Mouse (Mus musculus) MEL-GATA-1-ER (cell line): ENCODE data around the gene Myo3b.
"Not testable (repeated sequence)": the region's sequence is repeated elsewhere in the genome, so short reads cannot be mapped to it uniquely, and the experiment has no call there.

Experiments
- DNase-seq: peaks from one replicate; pipeline ENCODE4 v3.0.0-alpha.2; 2012; ENCODE audit warnings: low read depth; ENCODE audit errors: extremely low read depth

Gene Myo3b

DNA sequence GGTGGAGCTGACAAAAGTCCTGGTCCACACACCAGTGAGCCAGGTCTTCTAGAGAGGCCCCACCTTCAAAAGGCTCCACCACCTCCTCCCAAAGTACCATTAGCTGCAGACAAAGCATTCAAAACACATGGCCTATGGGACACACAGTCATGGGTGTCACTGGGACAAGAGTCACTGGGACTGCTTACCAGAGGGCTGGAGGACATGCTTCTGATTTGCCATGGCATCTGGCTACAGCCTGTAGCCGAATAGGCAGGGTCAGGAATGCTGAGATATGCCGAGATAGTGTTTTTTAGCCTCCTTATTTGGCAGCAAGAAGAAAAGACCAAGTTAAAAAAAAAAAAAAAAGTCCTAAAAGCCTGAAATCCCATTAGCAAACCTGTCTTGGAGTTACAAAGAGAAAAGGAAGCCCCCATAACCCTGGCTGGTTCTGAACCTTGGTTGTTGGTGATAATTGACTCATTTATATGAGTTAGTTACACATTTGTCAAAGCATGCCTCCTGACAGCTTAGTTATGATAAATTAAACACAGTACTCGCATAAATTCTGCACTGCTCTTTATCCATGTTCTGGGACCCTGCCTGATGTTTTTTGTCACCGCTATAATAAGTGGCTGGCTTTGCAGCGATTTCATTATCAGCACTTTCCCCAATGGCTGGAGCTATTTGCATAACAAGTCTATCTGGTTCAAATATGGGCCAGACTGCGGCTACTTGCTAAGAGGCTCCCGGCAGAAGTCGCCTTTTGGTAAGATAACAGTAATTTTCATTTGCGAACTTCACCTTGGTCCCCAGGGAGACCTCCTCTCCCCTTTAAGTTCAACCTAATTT is 156.7 kb downstream of the Myo3b start:
- no peak for DNase-seq

DNA sequence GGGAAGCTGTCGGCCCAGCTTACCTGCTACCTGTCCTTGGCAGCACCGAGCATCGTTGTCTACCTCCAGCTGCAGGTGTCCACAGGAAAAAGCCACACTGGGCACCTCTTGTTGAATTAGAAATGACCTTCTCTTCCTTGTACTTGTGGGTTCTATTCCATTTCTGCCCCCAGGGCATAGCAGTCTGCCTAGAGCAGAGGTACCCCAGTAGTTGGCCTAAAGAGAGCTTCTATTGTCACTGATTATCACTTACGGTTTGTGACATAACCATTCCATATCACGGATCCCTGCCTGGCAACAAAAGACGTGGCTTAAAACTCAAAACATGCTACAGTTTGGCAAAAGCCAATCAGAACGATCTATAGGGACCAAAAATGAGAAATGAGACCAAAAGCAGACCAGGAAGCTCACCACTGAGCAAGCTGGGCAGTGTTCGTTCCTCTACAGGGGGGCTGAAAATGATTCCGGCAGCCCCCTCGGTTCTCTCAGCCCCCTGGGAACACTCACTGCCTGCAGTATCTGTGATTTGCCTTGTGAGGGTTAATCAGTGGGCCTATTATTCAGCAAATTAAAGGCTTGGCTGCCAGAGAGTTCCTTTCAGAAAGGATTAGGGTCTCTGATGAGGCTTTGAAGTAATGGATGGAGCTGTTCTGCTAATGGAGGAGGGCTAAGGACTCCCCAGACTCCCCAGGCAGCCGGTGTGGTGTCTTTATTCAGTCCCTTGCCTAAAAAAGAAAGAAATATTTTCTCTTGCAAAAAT is 163.1 kb downstream of the Myo3b start:
- DNase-seq: no peak

- no peak for DNase-seq
Observed at GRCm38 (mm10) chr2:70202578-70203167, 163.7 kb downstream of the Myo3b start.

DNA sequence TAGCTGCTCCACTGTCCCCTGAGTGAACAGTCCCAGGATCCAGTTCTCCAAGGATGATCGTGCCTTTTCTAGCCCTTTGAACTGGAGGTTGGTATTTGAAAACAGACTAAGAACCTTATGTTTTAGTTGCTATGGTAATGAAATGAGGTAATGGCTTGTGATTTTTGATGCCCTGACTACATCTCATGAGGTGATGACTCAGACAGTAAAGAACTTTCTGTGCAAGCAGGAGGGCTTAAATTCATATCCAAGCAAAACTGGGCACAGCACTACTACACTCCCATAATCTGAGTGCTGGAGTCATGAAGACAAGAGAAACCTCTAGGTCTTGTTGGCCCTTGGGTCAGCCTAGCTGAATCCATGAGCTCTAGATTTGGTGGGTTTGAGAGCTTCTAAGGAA is 169.5 kb downstream of the Myo3b start:
- DNase-seq: no peak

GRCm38 (mm10) chr2:70209790-70210189 is 170.9 kb downstream of the Myo3b start:
- no peak for DNase-seq

- no peak for DNase-seq
Observed at GRCm38 (mm10) chr2:70210427-70211332, 171.8 kb downstream of the Myo3b start.

- DNase-seq: no peak
Observed at GRCm38 (mm10) chr2:70214401-70214800, 175.5 kb downstream of the Myo3b start.

- no peak for DNase-seq
Observed at GRCm38 (mm10) chr2:70217800-70218199, 178.9 kb downstream of the Myo3b start.

DNA sequence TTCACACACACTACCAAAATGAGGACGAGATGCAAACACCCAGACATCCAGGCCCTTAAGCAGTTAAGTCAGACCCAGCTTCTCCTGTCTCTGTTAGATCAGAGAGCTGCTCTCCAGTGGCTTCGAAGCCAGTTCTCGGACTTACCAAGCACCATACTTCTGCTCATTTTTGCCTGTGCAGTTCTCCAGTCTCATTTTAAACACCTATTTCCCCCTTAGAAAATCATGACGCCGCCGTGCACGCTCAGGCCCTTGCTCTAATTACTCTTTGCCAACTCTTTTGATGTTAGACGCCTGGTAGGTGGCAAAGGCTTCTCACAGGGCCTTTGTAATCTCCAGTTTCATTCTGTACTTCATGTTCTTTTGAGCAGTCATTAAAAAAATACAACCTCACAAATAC is 179.5 kb downstream of the Myo3b start:
- DNase-seq: no peak

DNA sequence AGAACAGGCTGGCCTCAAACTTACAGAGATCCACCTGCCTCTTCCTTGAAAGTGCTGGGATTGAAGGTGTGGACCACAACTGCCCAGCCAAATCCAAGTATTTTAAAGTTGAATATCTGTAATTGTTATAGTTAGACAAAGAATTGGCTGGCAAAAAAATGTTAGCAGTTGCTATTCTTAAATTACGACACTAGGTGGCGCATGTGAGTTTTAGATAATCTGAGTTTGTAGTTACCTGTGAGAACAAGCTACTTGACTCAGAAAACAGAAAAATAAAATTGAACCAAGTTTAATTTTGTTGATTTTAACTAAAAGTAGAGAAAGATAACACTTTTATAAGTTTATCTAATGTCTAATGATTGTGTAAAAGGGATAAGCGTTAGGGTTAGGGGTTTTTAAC is 187.8 kb downstream of the Myo3b start:
- DNase-seq: no peak

DNA sequence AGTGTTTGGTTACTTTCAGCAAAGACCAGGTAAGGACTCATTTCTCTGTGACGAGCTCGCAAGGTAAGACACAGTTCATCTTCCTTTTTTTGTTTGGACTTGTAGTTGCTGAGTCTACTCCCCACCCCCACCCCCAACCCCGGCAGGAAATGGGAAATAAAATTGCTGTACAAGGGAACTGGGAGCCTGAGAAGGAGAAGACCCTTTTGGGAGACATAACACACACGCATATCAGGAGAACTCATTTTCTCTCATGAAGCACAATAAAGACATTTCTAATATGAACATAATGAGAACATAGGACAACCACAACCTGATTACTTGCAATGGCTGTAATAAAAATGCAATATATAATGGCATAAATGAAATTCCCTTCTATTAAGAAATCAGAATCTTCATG is 195.5 kb downstream of the Myo3b start:
- DNase-seq: not testable (repeated sequence)

DNA sequence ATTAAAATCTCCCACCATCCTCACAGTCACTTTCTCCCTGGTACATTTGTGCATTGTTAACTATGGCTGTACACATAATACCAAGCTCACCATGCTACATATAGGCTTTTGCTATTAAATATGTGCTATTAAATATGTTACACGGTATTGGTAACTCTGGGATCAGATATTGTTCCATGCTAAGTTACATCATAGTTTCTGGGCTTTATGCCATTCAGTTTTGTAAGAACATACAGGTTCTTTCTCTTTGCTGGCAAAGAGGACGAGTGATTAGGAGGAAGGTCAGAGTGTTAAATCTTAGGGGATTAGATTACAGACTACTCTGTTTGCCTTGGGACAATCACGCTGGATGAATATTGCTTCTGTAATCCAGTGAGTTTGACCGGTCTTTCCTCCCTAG is 207.1 kb downstream of the Myo3b start:
- DNase-seq: no peak

- no peak for DNase-seq
Observed at GRCm38 (mm10) chr2:70248616-70249015, 209.7 kb downstream of the Myo3b start.

GRCm38 (mm10) chr2:70249872-70250271 is 210.9 kb downstream of the Myo3b start:
- DNase-seq: no peak

DNA sequence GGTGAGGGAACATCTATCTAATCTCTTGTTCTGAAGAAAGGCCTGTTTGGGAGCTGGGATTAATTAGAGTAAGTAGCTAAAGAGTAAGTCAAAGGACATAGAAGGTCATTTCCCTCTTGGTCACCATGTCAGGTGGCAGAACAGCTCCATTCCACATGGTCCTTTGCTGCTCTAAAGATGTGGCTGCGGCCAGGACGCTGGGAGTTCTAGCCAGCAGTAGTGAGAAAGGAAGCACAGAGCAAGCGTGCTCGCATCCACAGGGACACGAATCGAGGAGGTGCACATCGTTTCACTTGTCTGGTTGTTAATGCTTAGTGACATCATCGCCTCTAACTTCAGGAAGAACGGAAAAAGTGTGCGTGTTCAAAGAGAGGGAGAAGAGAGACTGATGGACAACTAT is 212.3 kb downstream of the Myo3b start:
- DNase-seq: no peak

- no peak for DNase-seq
Observed at GRCm38 (mm10) chr2:70259357-70260000, 220.6 kb downstream of the Myo3b start.

- no peak for DNase-seq
Observed at GRCm38 (mm10) chr2:70260646-70261195, 221.8 kb downstream of the Myo3b start.

- no peak for DNase-seq
Observed at GRCm38 (mm10) chr2:70261703-70262564, 223.0 kb downstream of the Myo3b start.

GRCm38 (mm10) chr2:70262565-70263082 is 223.7 kb downstream of the Myo3b start:
- DNase-seq: no peak
